Mouse (Mus musculus): ENCODE results near the gene Bicd2.

Bicd2 gene

GRCm38 (mm10) chr13:49400139-49400538, 58.8 kb downstream of the Bicd2 start:
- DNase-seq (ENCODE audit: low spot score) = no peak

GRCm38 (mm10) chr13:49402628-49403027, 61.2 kb downstream of the Bicd2 start:
- DNase-seq (ENCODE audit: low spot score) = no peak

- no peak for DNase-seq (ENCODE audit: low spot score)
Observed at GRCm38 (mm10) chr13:49407795-49408194, 66.4 kb downstream of the Bicd2 start.

GRCm38 (mm10) chr13:49420754-49421605, 79.6 kb downstream of the Bicd2 start, which contains the start of gene Ippk:
Gene Ippk, plus strand, starts transcription at chr13:49421249.
- peak; percentile 97 for DNase-seq (ENCODE audit: low spot score)

- no peak for DNase-seq (ENCODE audit: low spot score)
Observed at GRCm38 (mm10) chr13:49421606-49421917, 80.2 kb downstream of the Bicd2 start.

GRCm38 (mm10) chr13:49421959-49422358, 80.6 kb downstream of the Bicd2 start:
- no peak for DNase-seq (ENCODE audit: low spot score)

- no peak for DNase-seq (ENCODE audit: low spot score)
Observed at GRCm38 (mm10) chr13:49426736-49427135, 85.4 kb downstream of the Bicd2 start.

GRCm38 (mm10) chr13:49428042-49428675, 86.8 kb downstream of the Bicd2 start:
- DNase-seq (ENCODE audit: low spot score) = no peak

- no peak for DNase-seq (ENCODE audit: low spot score)
Observed at GRCm38 (mm10) chr13:49430529-49430928, 89.1 kb downstream of the Bicd2 start.

GRCm38 (mm10) chr13:49433268-49434029, 92.1 kb downstream of the Bicd2 start:
- no peak for DNase-seq (ENCODE audit: low spot score)

- no peak for DNase-seq (ENCODE audit: low spot score)
Observed at GRCm38 (mm10) chr13:49435745-49436144, 94.4 kb downstream of the Bicd2 start.

- DNase-seq (ENCODE audit: low spot score) = no peak
Observed at GRCm38 (mm10) chr13:49436170-49436569, 94.8 kb downstream of the Bicd2 start.
